Comparison of ENCODE assay signal across 8 mouse cellular contexts in the genomic region with DNA sequence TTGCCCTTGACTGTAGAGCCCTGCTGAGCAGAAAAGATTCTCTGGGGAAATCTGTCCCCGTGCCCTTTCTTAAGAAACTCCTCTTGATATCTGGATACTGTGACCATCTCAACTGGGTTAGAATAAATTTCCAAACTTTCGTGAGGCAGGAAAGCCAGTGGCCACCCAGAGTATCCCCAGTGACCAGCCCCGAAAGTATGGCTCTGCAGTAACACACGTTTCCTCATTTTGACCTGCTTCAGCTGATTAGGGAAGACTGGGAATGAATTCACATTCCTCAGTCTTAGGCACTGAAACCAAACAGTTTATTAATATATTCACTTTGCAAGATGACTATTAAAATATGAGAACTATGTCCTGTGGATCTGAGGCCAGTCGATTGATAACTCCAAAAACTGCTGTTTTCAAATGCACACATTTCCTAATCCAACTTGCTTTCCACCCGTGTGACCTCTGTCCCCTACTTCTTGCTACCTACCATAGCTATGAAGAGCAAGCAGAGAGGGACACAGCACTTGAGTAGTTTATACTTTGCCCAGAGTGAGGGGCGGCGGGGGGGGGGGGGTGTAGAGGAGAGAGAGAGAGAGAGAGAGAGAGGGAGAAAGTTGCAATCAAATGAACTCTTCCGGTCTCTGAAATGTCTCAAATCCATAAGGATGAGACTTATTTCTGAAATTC. TPM values are rescaled to one million over a fixed set of nuclear protein-coding genes. Genes with fewer than 3 reads are reported as not detected.
DNase-seq lines count a peak whose midpoint lies in the region; ATAC-seq lines count a peak whose summit lies in the region.

No protein-coding gene starts in this region.

- no peaks in the 10 kb centered on the region for H3K36me3 ChIP-seq in erythroblast, embryonic 14.5 days (ENCODE audit: control insufficient read depth)
- no peaks in the 10 kb centered on the region for H3K36me3 ChIP-seq in embryonic facial prominence, embryonic 11.5 days (replicated peaks; ENCODE audit: control insufficient read depth, insufficient read depth, low read depth, low read length)
- no peaks in the 10 kb centered on the region for H3K36me3 ChIP-seq in hindbrain, embryonic 16.5 days (ENCODE audit: control insufficient read depth, insufficient read depth, low read length)
- no peaks in the 10 kb centered on the region for H3K36me3 ChIP-seq in megakaryocyte, embryonic 14.5 days (replicated peaks; ENCODE audit: low read length)

- no peak for DNase-seq in embryonic facial prominence, embryonic 11.5 days (ENCODE audit: low spot score)
- DNase-seq in cerebellum, postnatal 36 days, result no peak
- no peak for DNase-seq in cerebellum, postnatal 25 days

- H3K4me2 ChIP-seq in embryonic facial prominence, embryonic 11.5 days (ENCODE audit: low read depth, low read length), result peak overlapping the region; percentile 97
- peak overlapping the region; percentile 84 for H3K4me2 ChIP-seq in hindbrain, embryonic 16.5 days (ENCODE audit: low read length)

- WGBS in embryonic facial prominence, embryonic 11.5 days, result 24% methylated on average over 9 of the region's 9 CpGs
- 25% methylated on average over 8 of the region's 9 CpGs for WGBS in hindbrain, embryonic 16.5 days

- no peaks in the 10 kb centered on the region for H3K9me3 ChIP-seq in erythroblast, embryonic 14.5 days (ENCODE audit: control insufficient read depth, low read length)
- no peaks in the 10 kb centered on the region for H3K9me3 ChIP-seq in embryonic facial prominence, embryonic 11.5 days (replicated peaks; ENCODE audit: control insufficient read depth, low read length)
- H3K9me3 ChIP-seq in hindbrain, embryonic 16.5 days (ENCODE audit: control insufficient read depth, low read length), result no peaks in the 10 kb centered on the region
- H3K9me3 ChIP-seq in megakaryocyte, embryonic 14.5 days, result no peaks in the 10 kb centered on the region

- ATAC-seq in erythroblast, adult 5-6 weeks (replicated peaks; ENCODE audit: low FRiP score, poor library complexity, severe bottlenecking), result no peak
- ATAC-seq in embryonic facial prominence, embryonic 11.5 days (replicated peaks; ENCODE audit: insufficient number of reproducible peaks, low FRiP score, low TSS enrichment, low read depth), result no peak
- no peak for ATAC-seq in hindbrain, embryonic 16.5 days
- ATAC-seq in erythroid progenitor cell, adult 5-6 weeks (replicated peaks; ENCODE audit: low FRiP score, poor library complexity, severe bottlenecking), result no peak

- no peak overlapping the region for H3K27ac ChIP-seq in embryonic facial prominence, embryonic 11.5 days (replicated peaks; ENCODE audit: low read depth, low read length)
- peak overlapping the region; percentile 4; the same call in 1 of the 2 replicates for H3K27ac ChIP-seq in hindbrain, embryonic 16.5 days (ENCODE audit: low read depth, low read length)

- H3K27me3 ChIP-seq in erythroblast, embryonic 14.5 days (ENCODE audit: control insufficient read depth), result peaks cover 32% of the 10 kb centered on the region
- peaks cover 5% of the 10 kb centered on the region; the same call in 1 of the 2 replicates for H3K27me3 ChIP-seq in embryonic facial prominence, embryonic 11.5 days (ENCODE audit: control insufficient read depth, insufficient read depth, low read length)
- H3K27me3 ChIP-seq in hindbrain, embryonic 16.5 days (replicated peaks; ENCODE audit: control insufficient read depth, insufficient read depth, low read length), result no peaks in the 10 kb centered on the region
- peaks cover 70% of the 10 kb centered on the region for H3K27me3 ChIP-seq in megakaryocyte, embryonic 14.5 days (replicated peaks)

- no peaks in the 10 kb centered on the region for H3K4me1 ChIP-seq in erythroblast, embryonic 14.5 days (ENCODE audit: control insufficient read depth)
- 0 out of 2 replicates have a peak, but pooled peaks cover 6% of the 10 kb centered on the region for H3K4me1 ChIP-seq in embryonic facial prominence, embryonic 11.5 days (ENCODE audit: control insufficient read depth, insufficient read depth, low read length)
- peaks cover 3% of the 10 kb centered on the region; the same call in 1 of the 2 replicates for H3K4me1 ChIP-seq in hindbrain, embryonic 16.5 days (ENCODE audit: control insufficient read depth, insufficient read depth, low read depth, low read length)
- H3K4me1 ChIP-seq in megakaryocyte, embryonic 14.5 days, result peaks cover 24% of the 10 kb centered on the region

- H3K9ac ChIP-seq in embryonic facial prominence, embryonic 11.5 days (replicated peaks; ENCODE audit: low read length), result peak overlapping the region; percentile 77
- peak overlapping the region; percentile 83; the same call in 1 of the 2 replicates for H3K9ac ChIP-seq in hindbrain, embryonic 16.5 days (ENCODE audit: low read depth, low read length)

- peak overlapping the region; percentile 54 for H3K4me3 ChIP-seq in erythroblast, embryonic 14.5 days (replicated peaks)
- peak overlapping the region; percentile 77 for H3K4me3 ChIP-seq in embryonic facial prominence, embryonic 11.5 days (ENCODE audit: low read depth, low read length)
- peak overlapping the region; percentile 70 for H3K4me3 ChIP-seq in hindbrain, embryonic 16.5 days (ENCODE audit: low read length)
- H3K4me3 ChIP-seq in megakaryocyte, embryonic 14.5 days (replicated peaks), result peak overlapping the region; percentile 93

RNA-seq across cellular contexts. Expression of a gene that starts 1.0 kb away (rescaled TPM):
- polyA plus RNA-seq in erythroblast, embryonic 14.5 days (2012), result not detected in 2 replicates
- 0.21 and 3.1 TPM in 2 replicates for total RNA-seq in erythroblast, adult 5-6 weeks (2015; ENCODE audit: low replicate concordance)
- total RNA-seq in erythroblast, adult 5-6 weeks (2017; ENCODE audit: low replicate concordance), result 0.28 and 0.51 TPM in 2 replicates
- 23.4 and 29.4 TPM in 2 replicates for polyA plus RNA-seq in embryonic facial prominence, embryonic 11.5 days (2014; fragmentation: Nextera tagmentation; extraction: Ambion mirVana)
- polyA plus RNA-seq in hindbrain, embryonic 16.5 days (2015; fragmentation: Nextera tagmentation; extraction: Ambion mirVana), result 38.6 and 40.7 TPM in 2 replicates
- polyA plus RNA-seq in megakaryocyte, embryonic 14.5 days (2012; ENCODE audit: insufficient read depth, low replicate concordance), result 0.07 and 0.41 TPM in 2 replicates
- 7.1 TPM in 1 of 2 replicates, not detected in the other for total RNA-seq in erythroid progenitor cell, adult 5-6 weeks (2015; ENCODE audit: low replicate concordance)
- 2.6 and 4.9 TPM in 2 replicates for total RNA-seq in erythroid progenitor cell, adult 5-6 weeks (2017; ENCODE audit: low replicate concordance)

Comparison
In these comparisons a context has a peak if more than half of its experiments do, and no peak if none do; other contexts are left out.
1. RNA of a gene that starts 1.0 kb away (polyA plus RNA-seq): 38.6 to 40.7 TPM in hindbrain, embryonic 16.5 days and 23.4 to 29.4 TPM in embryonic facial prominence, embryonic 11.5 days; 0.07 to 0.41 TPM in megakaryocyte, embryonic 14.5 days and not detected in erythroblast, embryonic 14.5 days; every median in the first group is over 10 times any median in the second.
2. Peak in every context shown above with its lines, with median percentiles within 50 percentile points of each other: H3K4me3 ChIP-seq.